Mouse (Mus musculus): ENCODE data around the gene Uap1l1.

Uap1l1 gene

GRCm38 (mm10) chr2:25371764-25372643 is 6.5 kb upstream of the Uap1l1 start, which contains the start of gene Sapcd2:
Gene Sapcd2 (plus strand): TSS chr2:25372321.
- peak; percentile 64 for DNase-seq (ENCODE audit: low spot score)

- DNase-seq (ENCODE audit: low spot score) = no peak
These were observed 4.5 kb upstream of the Uap1l1 start for GRCm38 (mm10) chr2:25369996-25370395.

- DNase-seq (ENCODE audit: low spot score) = no peak
These were observed 756 bp downstream of the Uap1l1 start for GRCm38 (mm10) chr2:25364761-25365090.

GRCm38 (mm10) chr2:25364313-25364712 is 1.2 kb downstream of the Uap1l1 start:
- no peak for DNase-seq (ENCODE audit: low spot score)

GRCm38 (mm10) chr2:25363478-25364178 is 1.9 kb downstream of the Uap1l1 start:
- DNase-seq (ENCODE audit: low spot score) = no peak

- DNase-seq (ENCODE audit: low spot score) = no peak
These were observed 5.6 kb downstream of the Uap1l1 start for GRCm38 (mm10) chr2:25359848-25360247.

- DNase-seq (ENCODE audit: low spot score) = peak; percentile 58
These were observed 9.0 kb downstream of the Uap1l1 start, which contains the start of gene Dpp7 for GRCm38 (mm10) chr2:25356208-25357079. Gene Dpp7 (minus strand): TSS chr2:25356359.

- DNase-seq (ENCODE audit: low spot score) = no peak
These were observed 9.9 kb downstream of the Uap1l1 start for GRCm38 (mm10) chr2:25355419-25356066.

- no peak for DNase-seq (ENCODE audit: low spot score)
These were observed 11.3 kb downstream of the Uap1l1 start for GRCm38 (mm10) chr2:25354211-25354610.

- no peak for DNase-seq (ENCODE audit: low spot score)
These were observed 14.8 kb downstream of the Uap1l1 start for GRCm38 (mm10) chr2:25350701-25351100.

GRCm38 (mm10) chr2:25349499-25349898 is 16.0 kb downstream of the Uap1l1 start:
- DNase-seq (ENCODE audit: low spot score) = no peak

GRCm38 (mm10) chr2:25348162-25348561 is 17.3 kb downstream of the Uap1l1 start:
- DNase-seq (ENCODE audit: low spot score) = no peak

GRCm38 (mm10) chr2:25338303-25338702 is 27.2 kb downstream of the Uap1l1 start:
- no peak for DNase-seq (ENCODE audit: low spot score)

GRCm38 (mm10) chr2:25333569-25333968 is 31.9 kb downstream of the Uap1l1 start:
- DNase-seq (ENCODE audit: low spot score) = no peak

GRCm38 (mm10) chr2:25332286-25333160 is 33.0 kb downstream of the Uap1l1 start, which contains the start of gene Man1b1:
Gene Man1b1 (plus strand): TSS chr2:25332338.
- peak; percentile 99 for DNase-seq (ENCODE audit: low spot score)

GRCm38 (mm10) chr2:25331470-25331869 is 34.0 kb downstream of the Uap1l1 start:
- DNase-seq (ENCODE audit: low spot score) = no peak

GRCm38 (mm10) chr2:25328440-25328839 is 37.0 kb downstream of the Uap1l1 start:
- no peak for DNase-seq (ENCODE audit: low spot score)

- DNase-seq (ENCODE audit: low spot score) = no peak
These were observed 39.4 kb downstream of the Uap1l1 start for GRCm38 (mm10) chr2:25326036-25326435.

GRCm38 (mm10) chr2:25320084-25320483 is 45.4 kb downstream of the Uap1l1 start:
- no peak for DNase-seq (ENCODE audit: low spot score)

- DNase-seq (ENCODE audit: low spot score) = peak; percentile 61
These were observed 46.3 kb downstream of the Uap1l1 start, which contains the start of gene Grin1 for GRCm38 (mm10) chr2:25318971-25319773. Gene Grin1 (minus strand): TSS chr2:25319187.
